ENCODE assay signal across 21 mouse cellular contexts in genomic region chr6:100322145-100322544, GRCm38 (mm10). TPM values are rescaled to one million over a fixed set of nuclear protein-coding genes. Genes with fewer than 3 reads are reported as not detected.
A peak's percentile ranks its signal among the peaks of the same experiment; 100 is the strongest.
DNase-seq lines count a peak whose midpoint lies in the region; ATAC-seq and TF ChIP-seq lines count a peak whose summit lies in the region.
"Had no signal": no experiment of that assay in that cellular context is flagged by ENCODE, and none has a peak within 500 bp of the region (broad histone marks: within the 10 kb centered on the region; RNA-seq: fewer than 3 reads in every experiment).

No protein-coding gene starts in this region.

- no peak overlapping the region for H3K4me3 ChIP-seq in forebrain, embryonic 15.5 days
- H3K4me3 ChIP-seq in forebrain, postnatal 0 days (ENCODE audit: low read depth, low read length): no peak overlapping the region
- no peak overlapping the region for H3K4me3 ChIP-seq in hindbrain, postnatal 0 days (ENCODE audit: low read length)
- H3K4me3 ChIP-seq in hindbrain, embryonic 16.5 days (ENCODE audit: low read length): no peak overlapping the region
- peak overlapping the region; percentile 29 for H3K4me3 ChIP-seq in small intestine, adult 2 months (ENCODE audit: low read depth, low read length)
- H3K4me3 ChIP-seq: embryonic facial prominence, embryonic 10.5 days; forebrain, embryonic 13.5 days; heart, adult 2 months; heart, embryonic 12.5 days; hindbrain, embryonic 12.5 days had no signal

- no peaks in the 10 kb centered on the region for H3K9me3 ChIP-seq in forebrain, embryonic 15.5 days
- no peaks in the 10 kb centered on the region for H3K9me3 ChIP-seq in forebrain, postnatal 0 days (ENCODE audit: low read length)
- H3K9me3 ChIP-seq in hindbrain, postnatal 0 days (ENCODE audit: low read length): no peaks in the 10 kb centered on the region
- H3K9me3 ChIP-seq in hindbrain, embryonic 16.5 days (ENCODE audit: control insufficient read depth, low read length): no peaks in the 10 kb centered on the region
- H3K9me3 ChIP-seq: embryonic facial prominence, embryonic 10.5 days; forebrain, embryonic 13.5 days; G1E; heart, embryonic 12.5 days; hindbrain, embryonic 12.5 days had no signal

- TF ChIP-seq POLR2A in small intestine, adult 2 months (IDR thresholded peaks at IDR 0.05; ENCODE audit: low read depth, low read length): 0 out of 2 replicates have a peak, but pooled peaks have one; percentile 40

- TF ChIP-seq CTCF in forebrain, postnatal 0 days (IDR thresholded peaks at IDR 0.05; ENCODE audit: low read depth): no peak
- no peak for TF ChIP-seq CTCF in hindbrain, postnatal 0 days (IDR thresholded peaks at IDR 0.05; ENCODE audit: low read depth)
- no peak for TF ChIP-seq CTCF in small intestine, adult 2 months (IDR thresholded peaks at IDR 0.05; ENCODE audit: extremely low read depth, insufficient read length, insufficient replicate concordance, low read depth, low read length)

- H3K36me3 ChIP-seq in forebrain, embryonic 15.5 days: no peaks in the 10 kb centered on the region
- H3K36me3 ChIP-seq in forebrain, postnatal 0 days (ENCODE audit: insufficient read depth): no peaks in the 10 kb centered on the region
- H3K36me3 ChIP-seq in hindbrain, postnatal 0 days (ENCODE audit: insufficient read depth, low read length): no peaks in the 10 kb centered on the region
- H3K36me3 ChIP-seq in hindbrain, embryonic 16.5 days (ENCODE audit: control insufficient read depth, insufficient read depth, low read length): no peaks in the 10 kb centered on the region
- no peaks in the 10 kb centered on the region for H3K36me3 ChIP-seq in small intestine, adult 2 months (ENCODE audit: control insufficient read depth, insufficient read depth, low read length)
- H3K36me3 ChIP-seq: embryonic facial prominence, embryonic 10.5 days; G1E; heart, embryonic 12.5 days; hindbrain, embryonic 12.5 days had no signal

- no peak overlapping the region for H3K4me2 ChIP-seq in forebrain, embryonic 15.5 days (replicated peaks)
- no peak overlapping the region for H3K4me2 ChIP-seq in forebrain, postnatal 0 days (ENCODE audit: low read depth)
- no peak overlapping the region for H3K4me2 ChIP-seq in hindbrain, postnatal 0 days (ENCODE audit: low read depth, low read length)
- no peak overlapping the region for H3K4me2 ChIP-seq in hindbrain, embryonic 16.5 days (ENCODE audit: low read length)
- H3K4me2 ChIP-seq: forebrain, embryonic 13.5 days; heart, embryonic 12.5 days; hindbrain, embryonic 12.5 days had no signal

- WGBS in forebrain, embryonic 15.5 days: 85% methylated on average over 5 of the region's 5 CpGs
- 59% methylated on average over 5 of the region's 5 CpGs for WGBS in forebrain, postnatal 0 days
- WGBS in hindbrain, postnatal 0 days: 60% methylated on average over 5 of the region's 5 CpGs
- 81% methylated on average over 5 of the region's 5 CpGs for WGBS in hindbrain, embryonic 16.5 days
- WGBS in small intestine, adult 2 months: 63% methylated on average over 5 of the region's 5 CpGs

- peak; percentile 54 for DNase-seq in adrenal gland, adult 2 months
- no peak for DNase-seq in adrenal gland, postnatal 25 days
- no peak for DNase-seq in forebrain, postnatal 0 days
- peak; percentile 12 for DNase-seq in hindbrain, postnatal 0 days (ENCODE audit: low spot score)
- DNase-seq: adrenal gland, postnatal 14 days; B cell, adult 2 months; cerebellum, adult 8-10 months; gastrocnemius, postnatal 36 days; heart, postnatal 36 days; kidney, adult 2 months had no signal

- H3K4me1 ChIP-seq in forebrain, embryonic 15.5 days: peaks cover 9% of the 10 kb centered on the region
- H3K4me1 ChIP-seq in forebrain, postnatal 0 days (ENCODE audit: insufficient read depth): no peaks in the 10 kb centered on the region
- peaks cover 10% of the 10 kb centered on the region; the same call in 1 of the 2 replicates for H3K4me1 ChIP-seq in hindbrain, postnatal 0 days (ENCODE audit: insufficient read depth, low read length)
- peaks cover 5% of the 10 kb centered on the region; the same call in 1 of the 2 replicates for H3K4me1 ChIP-seq in hindbrain, embryonic 16.5 days (ENCODE audit: control insufficient read depth, insufficient read depth, low read depth, low read length)
- H3K4me1 ChIP-seq in small intestine, adult 2 months (ENCODE audit: control insufficient read depth, insufficient read depth, insufficient read length, low read length): peaks cover 18% of the 10 kb centered on the region; the same call in 1 of the 2 replicates
- H3K4me1 ChIP-seq: heart, embryonic 12.5 days had no signal

- H3K9ac ChIP-seq in forebrain, embryonic 15.5 days (replicated peaks): no peak overlapping the region
- no peak overlapping the region for H3K9ac ChIP-seq in forebrain, postnatal 0 days
- no peak overlapping the region for H3K9ac ChIP-seq in hindbrain, postnatal 0 days (replicated peaks; ENCODE audit: low read length)
- no peak overlapping the region for H3K9ac ChIP-seq in hindbrain, embryonic 16.5 days (ENCODE audit: low read depth, low read length)
- H3K9ac ChIP-seq: forebrain, embryonic 13.5 days; heart, embryonic 12.5 days; hindbrain, embryonic 12.5 days had no signal

- no peak for ATAC-seq in forebrain, embryonic 15.5 days (replicated peaks)
- no peak for ATAC-seq in forebrain, postnatal 0 days
- ATAC-seq in hindbrain, postnatal 0 days: 0 out of 2 replicates have a peak, but pooled peaks have one; percentile 24
- no peak for ATAC-seq in hindbrain, embryonic 16.5 days
- ATAC-seq: CD4-positive, CD25-positive, alpha-beta regulatory T cell, adult 4 months; forebrain, embryonic 13.5 days; intestine, embryonic 16.5 days had no signal

- H3K27me3 ChIP-seq in forebrain, embryonic 15.5 days: no peaks in the 10 kb centered on the region
- no peaks in the 10 kb centered on the region for H3K27me3 ChIP-seq in forebrain, postnatal 0 days (ENCODE audit: insufficient read depth, low read length)
- H3K27me3 ChIP-seq in hindbrain, postnatal 0 days (ENCODE audit: insufficient read depth, low read length): no peaks in the 10 kb centered on the region
- no peaks in the 10 kb centered on the region for H3K27me3 ChIP-seq in hindbrain, embryonic 16.5 days (replicated peaks; ENCODE audit: control insufficient read depth, insufficient read depth, low read length)
- H3K27me3 ChIP-seq in small intestine, adult 2 months (ENCODE audit: control insufficient read depth, insufficient read depth, low read length): 0 out of 2 replicates have a peak, but pooled peaks cover 2% of the 10 kb centered on the region
- H3K27me3 ChIP-seq: forebrain, embryonic 13.5 days had no signal

- H3K27ac ChIP-seq in forebrain, embryonic 15.5 days (replicated peaks): 0 out of 2 replicates have a peak overlapping the region, but pooled peaks have one; percentile 27
- no peak overlapping the region for H3K27ac ChIP-seq in forebrain, postnatal 0 days (ENCODE audit: low read depth, low read length)
- no peak overlapping the region for H3K27ac ChIP-seq in hindbrain, postnatal 0 days
- no peak overlapping the region for H3K27ac ChIP-seq in hindbrain, embryonic 16.5 days (ENCODE audit: low read depth, low read length)
- H3K27ac ChIP-seq in small intestine, adult 2 months (ENCODE audit: insufficient read depth, low read depth, low read length): peak overlapping the region; percentile 14; the same call in 1 of the 2 replicates
- H3K27ac ChIP-seq: embryonic facial prominence, embryonic 10.5 days; forebrain, embryonic 13.5 days; heart, adult 2 months; hindbrain, embryonic 12.5 days had no signal

RNA-seq across cellular contexts. Expression of gene Rybp, which starts 34.9 kb away (rescaled TPM):
- 10 to 100 TPM; 27.1 to 37.7 TPM for total RNA-seq in adrenal gland, adult 2 months (2021)
- polyA plus RNA-seq in adrenal gland, adult 2 months (2012; rRNA removed): 4.4 and 4.6 TPM in 2 replicates
- 23.7 and 25.2 TPM in 2 replicates for total RNA-seq in adrenal gland, postnatal 25 days (2021)
- polyA plus RNA-seq in forebrain, embryonic 15.5 days (2015; fragmentation: Nextera tagmentation; extraction: Ambion mirVana): 26.8 and 27.4 TPM in 2 replicates
- total RNA-seq in forebrain, postnatal 0 days (2014; rRNA removed): 29.5 and 37.7 TPM in 2 replicates
- polyA plus RNA-seq in forebrain, postnatal 0 days (2015; fragmentation: Nextera tagmentation; extraction: Ambion mirVana): 20.7 and 24.7 TPM in 2 replicates
- total RNA-seq in hindbrain, postnatal 0 days (2014; rRNA removed): 18.7 and 24.5 TPM in 2 replicates
- polyA plus RNA-seq in hindbrain, postnatal 0 days (2015; fragmentation: Nextera tagmentation; extraction: Ambion mirVana): 20.2 and 21.6 TPM in 2 replicates
- polyA plus RNA-seq in hindbrain, embryonic 16.5 days (2015; fragmentation: Nextera tagmentation; extraction: Ambion mirVana): 14.2 and 17.3 TPM in 2 replicates
- 9.2 and 16.8 TPM in 2 replicates for polyA plus RNA-seq in small intestine, adult 2 months (2012; rRNA removed)

Comparison
In these comparisons a context has a peak if more than half of its experiments do, and no peak if none do; other contexts are left out.
1. DNase-seq: peak in adrenal gland, adult 2 months (single experiment) and hindbrain, postnatal 0 days (single experiment); none in adrenal gland, postnatal 25 days (single experiment) and forebrain, postnatal 0 days (single experiment).
2. H3K27ac ChIP-seq: peak in forebrain, embryonic 15.5 days (single experiment) and small intestine, adult 2 months (single experiment); none in forebrain, postnatal 0 days (single experiment), hindbrain, postnatal 0 days (single experiment) and hindbrain, embryonic 16.5 days (single experiment).